Mouse (Mus musculus) myocyte (in vitro differentiated cells): ENCODE data around the gene Dpf1.

Source experiments
- CEBPB ChIP-seq: IDR thresholded peaks from 2 replicates; pipeline ENCODE4 v1.6.1; 2011; ENCODE audit warnings: mild to moderate bottlenecking, moderate library complexity; ENCODE audit not compliant: poor library complexity, insufficient read depth, severe bottlenecking
- E2F4 ChIP-seq: IDR thresholded peaks from one replicate; pipeline ENCODE4 v1.6.1; 2011; ENCODE audit warnings: mild to moderate bottlenecking, control low read depth, moderate library complexity; ENCODE audit not compliant: insufficient read depth
- MAX ChIP-seq: IDR thresholded peaks from one replicate; pipeline ENCODE4 v1.6.1; 2011; ENCODE audit warnings: low read depth, mild to moderate bottlenecking, control low read depth
- MYOD1 ChIP-seq, 3 experiments: IDR thresholded peaks; one replicate each; pipeline ENCODE4 v1.6.1; 2011; ENCODE audit warnings: control low read depth in 2 of 3, low read depth in 2 of 3, mild to moderate bottlenecking in 2 of 3, moderate library complexity in 1 of 3; ENCODE audit not compliant: insufficient read length in 2 of 3, control insufficient read depth in 1 of 3
- MYOG ChIP-seq, 3 experiments: IDR thresholded peaks; one replicate each; pipeline ENCODE4 v1.6.1; 2011; ENCODE audit warnings: control low read depth in 2 of 3, low read depth in 2 of 3, mild to moderate bottlenecking in 2 of 3; ENCODE audit not compliant: insufficient read length in 2 of 3, control insufficient read depth in 1 of 3, insufficient read depth in 1 of 3
- POLR2A ChIP-seq: IDR thresholded peaks from one replicate; pipeline ENCODE4 v1.6.1; 2011; ENCODE audit warnings: low read depth, mild to moderate bottlenecking, control low read depth, moderate library complexity; ENCODE audit not compliant: insufficient read length
- POLR2AphosphoS2 ChIP-seq: IDR thresholded peaks from one replicate; pipeline ENCODE4 v1.6.1; 2011; ENCODE audit warnings: low read depth, control low read depth; ENCODE audit not compliant: insufficient read length
- TCF12 ChIP-seq: IDR thresholded peaks from one replicate; pipeline ENCODE4 v1.6.1; 2011; ENCODE audit warnings: mild to moderate bottlenecking, control low read depth; ENCODE audit not compliant: poor library complexity, insufficient read depth, severe bottlenecking
- TCF3 ChIP-seq: IDR thresholded peaks from one replicate; pipeline ENCODE4 v1.6.1; 2011; ENCODE audit warnings: low read depth, control low read depth; ENCODE audit not compliant: insufficient read length
- USF1 ChIP-seq: IDR thresholded peaks from one replicate; pipeline ENCODE4 v1.6.1; 2011; ENCODE audit warnings: low read depth, mild to moderate bottlenecking, control low read depth, moderate library complexity

DNA sequence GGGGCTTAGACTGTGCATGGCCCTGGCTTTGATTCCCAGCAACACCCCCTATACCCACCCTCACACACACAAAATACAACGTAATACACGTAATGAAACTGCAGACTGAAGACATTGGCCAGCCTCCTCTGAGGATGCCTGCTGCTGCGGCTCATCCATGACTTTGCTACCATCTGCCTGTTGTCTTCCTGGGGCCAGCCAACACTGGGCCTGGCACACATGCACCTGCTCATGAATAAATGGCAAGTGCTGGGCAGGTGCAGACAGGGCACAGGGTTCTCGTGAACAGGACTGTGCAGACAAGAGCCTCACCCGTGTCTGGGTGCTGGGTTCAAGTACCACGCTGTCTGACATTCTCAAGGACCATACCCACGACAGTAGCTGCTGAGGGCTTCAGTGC is 40.0 kb downstream of the Dpf1 start:
- no peak for TF ChIP-seq POLR2A
- no peak for TF ChIP-seq MYOG (IDR thresholded peaks at IDR 0.05; ENCODE audit: control insufficient read depth in 1 of 3, insufficient read depth in 1 of 3, insufficient read length in 2 of 3, low read depth in 2 of 3)
- no peak for TF ChIP-seq E2F4
- TF ChIP-seq MAX = no peak
- TF ChIP-seq USF1 = no peak
- TF ChIP-seq TCF3 = no peak
- no peak for TF ChIP-seq POLR2AphosphoS2
- no peak for TF ChIP-seq CEBPB
- TF ChIP-seq MYOD1 (IDR thresholded peaks at IDR 0.05; ENCODE audit: control insufficient read depth in 1 of 3, insufficient read length in 2 of 3, low read depth in 2 of 3) = no peak
- no peak for TF ChIP-seq TCF12
